Mouse (Mus musculus): ENCODE measurements around the gene Grb2.

Gene Grb2

DNA sequence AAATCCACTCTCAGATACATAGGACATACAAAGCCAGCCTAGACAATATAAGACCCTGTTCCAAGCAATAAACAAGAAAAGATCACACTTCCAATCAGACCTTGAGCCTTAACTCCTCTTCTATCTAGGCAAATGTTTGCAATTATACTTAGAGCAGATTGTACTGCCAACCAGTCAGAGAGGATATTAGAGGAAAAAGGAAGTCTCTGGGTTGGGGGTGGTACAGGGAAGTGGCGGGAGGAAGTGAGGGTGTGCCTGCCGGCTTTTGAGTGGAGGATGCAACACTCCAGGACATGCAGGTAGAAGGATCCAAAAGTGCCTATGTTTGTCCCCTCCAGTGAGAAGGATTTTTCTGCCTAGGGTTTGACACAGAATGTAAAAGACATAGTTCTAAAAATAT, 3.9 kb upstream of the Grb2 start:
- no peak for DNase-seq (ENCODE audit: low spot score in 2 of 2)

GRCm38 (mm10) chr11:115711133-115711532, 2.7 kb upstream of the Grb2 start:
- no peak for DNase-seq (ENCODE audit: low spot score in 2 of 2)

DNA sequence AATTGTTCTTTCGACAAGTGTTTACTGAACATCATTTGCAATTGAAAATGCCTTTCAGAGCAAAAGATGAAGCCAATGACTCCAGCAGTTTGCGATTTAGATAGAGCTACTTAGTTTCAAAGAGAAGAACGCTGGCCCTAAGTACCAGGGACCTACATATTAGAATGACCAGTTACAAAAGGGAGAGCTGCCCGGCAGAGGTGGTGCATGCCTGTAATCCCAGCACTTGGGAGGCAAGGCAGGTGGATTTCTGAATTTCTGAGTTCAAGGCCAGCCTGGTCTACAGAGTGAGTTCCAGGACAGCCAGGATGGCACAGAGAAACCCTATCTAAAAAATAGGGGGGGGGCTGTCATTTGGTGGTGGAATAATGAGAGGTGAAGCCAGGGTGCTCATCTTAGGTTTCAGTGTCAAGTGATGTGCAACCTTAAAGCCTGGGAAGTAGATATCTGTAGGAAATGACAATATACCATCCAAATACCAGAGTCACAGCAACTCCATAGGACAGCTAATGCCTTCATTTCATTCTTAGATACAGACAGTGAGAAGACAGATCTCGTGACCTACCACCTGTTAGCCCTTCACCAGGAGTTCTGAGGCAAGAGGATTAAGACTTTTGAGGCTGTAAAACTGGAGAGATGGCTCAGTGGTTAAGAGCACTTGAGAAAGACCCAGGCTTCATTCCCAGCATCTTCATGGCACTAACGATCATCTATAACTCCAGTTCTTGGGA, 1.6 kb upstream of the Grb2 start:
- DNase-seq (ENCODE audit: low spot score in 2 of 2): no peak

GRCm38 (mm10) chr11:115708956-115709828, 795 bp upstream of the Grb2 start:
- DNase-seq (ENCODE audit: low spot score in 2 of 2): peak; percentile 34 to 35

DNA sequence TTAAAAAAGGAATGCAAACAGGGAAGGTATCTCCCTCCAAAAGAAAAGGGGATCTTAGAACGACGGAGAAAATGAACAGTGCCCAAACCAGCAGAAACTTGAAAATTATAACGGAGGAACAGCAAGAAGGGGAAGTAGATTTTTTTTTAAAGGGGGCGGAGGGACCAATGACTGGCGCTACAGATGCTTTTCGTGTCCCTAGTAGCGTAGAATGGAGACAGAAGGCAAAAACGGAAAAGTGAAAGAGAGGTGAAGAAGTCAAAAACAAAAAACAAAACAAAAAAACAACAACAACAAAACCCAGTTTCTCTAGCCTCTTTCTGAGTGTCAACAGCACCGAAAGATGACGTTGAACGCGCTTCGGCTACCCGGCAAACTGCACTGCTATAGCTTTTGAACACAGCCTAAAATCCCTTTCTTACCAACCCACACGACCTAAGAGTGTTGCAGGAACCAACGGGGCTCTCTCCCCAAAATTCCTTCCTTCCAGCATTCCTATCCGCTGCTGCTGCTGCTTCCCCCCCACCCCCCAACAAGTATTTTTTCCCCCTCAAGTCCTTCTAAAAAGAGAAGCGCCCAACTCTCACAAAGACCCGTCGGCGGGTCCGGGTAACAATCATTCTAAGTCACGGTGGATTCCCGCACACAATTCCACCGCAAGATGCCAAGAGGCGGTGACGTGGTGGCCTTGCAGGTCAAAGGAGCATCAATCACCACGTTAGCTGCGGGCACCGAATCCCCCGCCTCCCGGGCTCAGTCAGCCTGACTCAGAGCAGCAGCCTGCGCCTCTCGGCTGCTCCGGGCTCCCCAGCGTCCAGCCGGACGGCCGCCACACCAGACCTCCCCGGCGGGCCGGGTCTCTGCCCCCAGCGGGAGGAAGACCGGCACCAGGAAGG, 836 bp downstream of the Grb2 start:
- peak; percentile 41 to 45 for DNase-seq (ENCODE audit: low spot score in 2 of 2)

- no peak for DNase-seq (ENCODE audit: low spot score in 2 of 2)
Measured at GRCm38 (mm10) chr11:115706584-115706983, 1.8 kb downstream of the Grb2 start.

- DNase-seq (ENCODE audit: low spot score in 2 of 2): no peak
Measured at GRCm38 (mm10) chr11:115705561-115705960, 2.8 kb downstream of the Grb2 start.

DNA sequence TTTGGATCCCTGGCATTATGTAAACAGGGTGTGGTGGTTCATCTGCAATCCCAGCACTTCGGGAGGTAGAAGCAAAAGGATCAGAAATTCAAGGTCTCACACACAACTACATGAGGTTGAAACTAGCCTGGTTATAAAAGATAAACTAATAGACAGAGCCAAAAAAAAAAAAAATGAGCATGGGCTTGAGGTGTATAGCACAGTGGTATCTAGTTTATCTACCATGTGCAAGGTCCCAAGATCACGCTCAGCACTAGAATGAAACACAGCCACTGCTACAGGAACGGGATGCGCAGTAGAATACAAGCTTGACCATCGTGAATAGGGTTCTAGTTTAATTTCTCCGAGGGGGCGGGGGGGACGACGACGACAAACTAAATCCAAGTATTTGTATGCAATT, 3.7 kb downstream of the Grb2 start:
- no peak for DNase-seq (ENCODE audit: low spot score in 2 of 2)

DNA sequence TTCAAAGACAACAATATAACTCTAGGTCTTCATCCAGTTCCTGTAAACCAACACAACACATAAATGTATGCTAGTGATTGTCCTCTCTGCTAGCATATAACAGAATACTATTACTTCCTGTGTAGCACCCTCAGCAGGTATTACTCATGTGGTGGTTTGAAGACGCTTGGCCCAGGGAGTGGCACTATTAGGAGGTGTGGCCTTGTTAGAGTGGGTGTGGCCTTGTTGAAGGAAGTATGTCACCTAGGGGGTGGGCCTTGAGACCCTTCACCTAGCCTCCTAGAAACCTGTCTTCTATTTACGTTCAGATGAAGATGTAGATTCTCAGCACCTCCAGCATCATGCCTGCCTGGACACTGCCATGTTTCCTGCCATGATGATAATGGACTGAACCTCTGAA, 4.9 kb downstream of the Grb2 start:
- DNase-seq (ENCODE audit: low spot score in 2 of 2): no peak

DNA sequence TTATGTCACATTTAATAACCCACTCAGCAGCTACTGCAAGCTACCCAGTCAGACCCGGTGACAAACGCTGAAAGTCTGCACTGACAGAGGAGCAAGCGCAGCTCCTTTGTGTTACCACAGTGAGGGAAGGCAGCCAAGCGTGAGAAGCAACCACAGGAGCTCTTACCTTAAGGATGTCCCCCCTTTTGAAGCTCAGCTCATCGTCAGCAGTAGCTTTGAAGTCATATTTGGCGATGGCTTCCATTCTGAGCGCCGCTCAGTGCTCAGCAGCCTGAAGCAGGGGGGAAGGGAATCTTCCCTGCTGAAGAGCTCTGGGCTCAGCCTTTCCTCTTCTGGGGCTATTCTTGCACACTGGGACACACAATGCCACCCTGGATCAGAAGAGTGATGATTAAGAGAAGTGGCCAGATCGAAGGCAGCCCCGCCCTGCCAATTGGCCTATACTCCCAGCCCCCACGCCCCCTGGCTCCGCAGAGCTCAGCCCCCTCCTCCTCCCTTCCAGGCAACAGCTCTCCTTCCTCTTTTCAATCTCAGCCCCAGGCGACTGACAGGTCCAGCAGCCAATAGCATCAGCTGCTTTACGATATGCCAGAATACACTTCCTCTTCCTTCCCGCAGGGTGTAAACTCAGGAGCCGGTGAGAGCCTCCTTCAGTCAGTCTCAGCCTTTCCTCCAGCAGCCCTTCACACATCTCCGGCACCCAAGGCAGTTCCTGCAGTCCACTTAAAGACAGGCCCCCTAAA, 9.2 kb downstream of the Grb2 start:
- DNase-seq (ENCODE audit: low spot score in 2 of 2): peak; percentile 91 to 92

GRCm38 (mm10) chr11:115697722-115698121, 10.7 kb downstream of the Grb2 start:
- DNase-seq (ENCODE audit: low spot score in 2 of 2): no peak

- no peak for DNase-seq (ENCODE audit: low spot score in 2 of 2)
Measured at GRCm38 (mm10) chr11:115697091-115697490, 11.3 kb downstream of the Grb2 start.

- DNase-seq (ENCODE audit: low spot score in 2 of 2): no peak
Measured at GRCm38 (mm10) chr11:115696471-115696870, 11.9 kb downstream of the Grb2 start.

GRCm38 (mm10) chr11:115693979-115694578, 14.3 kb downstream of the Grb2 start:
- DNase-seq (ENCODE audit: low spot score in 2 of 2): no peak

GRCm38 (mm10) chr11:115692800-115693199, 15.6 kb downstream of the Grb2 start:
- no peak for DNase-seq (ENCODE audit: low spot score in 2 of 2)

DNA sequence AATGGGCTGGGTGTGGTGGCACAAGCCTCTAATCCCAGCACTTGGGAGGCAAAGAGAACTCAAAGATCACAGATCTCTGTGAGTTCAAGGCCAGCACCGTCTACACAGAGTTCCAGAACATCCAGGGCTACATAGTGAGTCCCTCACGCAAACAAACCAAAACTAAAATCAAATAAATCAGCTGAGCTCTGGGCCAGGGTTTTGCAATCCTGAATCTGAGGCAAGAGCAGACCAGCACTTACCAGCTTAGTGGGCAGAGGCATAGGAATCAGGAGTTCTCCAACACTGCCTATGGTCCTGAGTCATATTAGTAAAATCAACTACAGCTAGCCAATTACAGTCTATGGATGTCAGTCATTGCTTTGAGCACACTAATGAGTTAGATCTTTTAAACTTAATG, 16.4 kb downstream of the Grb2 start:
- DNase-seq (ENCODE audit: low spot score in 2 of 2): no peak

- DNase-seq (ENCODE audit: low spot score in 2 of 2): no peak
Measured at GRCm38 (mm10) chr11:115691511-115691910, 16.9 kb downstream of the Grb2 start.

GRCm38 (mm10) chr11:115691013-115691412, 17.4 kb downstream of the Grb2 start:
- no peak for DNase-seq (ENCODE audit: low spot score in 2 of 2)

GRCm38 (mm10) chr11:115690356-115690755, 18.0 kb downstream of the Grb2 start:
- DNase-seq (ENCODE audit: low spot score in 2 of 2): no peak

GRCm38 (mm10) chr11:115689137-115689915, 19.1 kb downstream of the Grb2 start:
- DNase-seq (ENCODE audit: low spot score in 2 of 2): no peak
